Mouse (Mus musculus) gastrocnemius, adult 8-10 months (tissue): ENCODE measurements around the gene Dmrtc1c2. TPM values are rescaled to one million over a fixed set of nuclear protein-coding genes. Genes with fewer than 3 reads are reported as not detected.
"Not testable (repeated sequence)": the region's sequence is repeated elsewhere in the genome, so short reads cannot be mapped to it uniquely, and the experiment has no call there.

Experiments used
- DNase-seq, 2 experiments: peaks; one replicate each; pipeline ENCODE4 v3.0.0; 2022; ENCODE audit warnings: low spot score in 2 of 2
- total RNA-seq, 4 experiments: library from RNA; stranded (reverse); gene quantifications; 2 replicates each; pipeline ENCODE4 v1.2.4; 2022

Dmrtc1c2 gene
- not detected for total RNA-seq

DNA sequence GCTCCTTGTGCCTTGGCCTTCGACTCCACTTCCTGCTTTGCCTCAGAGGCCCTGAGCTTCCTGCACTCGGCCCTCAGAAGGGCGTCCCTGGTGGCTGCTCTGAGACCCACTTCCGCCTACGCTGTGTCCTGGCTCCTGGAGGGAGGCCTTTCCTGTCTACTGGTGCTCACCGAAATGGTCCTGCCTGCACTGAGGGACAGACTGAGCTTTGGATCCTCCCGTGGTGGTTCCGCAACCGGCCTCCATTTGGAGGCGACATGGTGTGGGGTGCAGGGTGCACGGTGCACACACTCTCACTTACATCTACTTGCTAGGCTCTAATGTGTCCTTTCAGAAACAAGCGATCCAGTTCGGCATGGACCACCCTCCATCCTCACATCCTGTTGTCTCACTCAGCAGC is at the start of gene Dmrtc1c2:
Gene Dmrtc1c2 (minus strand): TSS at position 101 of the 400 bp plus-strand sequence.
- not testable (repeated sequence) for DNase-seq

- no peak for DNase-seq
Observed at GRCm38 (mm10) chrX:102867871-102868270, 13.5 kb upstream of the Dmrtc1c2 start, which contains the start of gene 1700031F05Rik. Gene 1700031F05Rik, minus strand, starts transcription at chrX:102867971.

- DNase-seq = no peak
Observed at GRCm38 (mm10) chrX:102812311-102812710, 42.1 kb downstream of the Dmrtc1c2 start.

DNA sequence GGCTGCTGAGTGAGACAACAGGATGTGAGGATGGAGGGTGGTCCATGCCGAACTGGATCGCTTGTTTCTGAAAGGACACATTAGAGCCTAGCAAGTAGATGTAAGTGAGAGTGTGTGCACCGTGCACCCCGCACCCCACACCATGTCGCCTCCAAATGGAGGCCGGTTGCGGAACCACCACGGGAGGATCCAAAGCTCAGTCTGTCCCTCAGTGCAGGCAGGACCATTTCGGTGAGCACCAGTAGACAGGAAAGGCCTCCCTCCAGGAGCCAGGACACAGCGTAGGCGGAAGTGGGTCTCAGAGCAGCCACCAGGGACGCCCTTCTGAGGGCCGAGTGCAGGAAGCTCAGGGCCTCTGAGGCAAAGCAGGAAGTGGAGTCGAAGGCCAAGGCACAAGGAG is 51.8 kb downstream of the Dmrtc1c2 start, which contains the start of gene Dmrtc1c1:
Gene Dmrtc1c1 (plus strand): TSS at position 301 of the 400 bp plus-strand sequence.
- DNase-seq = not testable (repeated sequence)

Other genes starting within 250 kb of the Dmrtc1c2 start
- gene Phka1, start 210.4 kb downstream of the Dmrtc1c2 start, total RNA-seq = 100 to 1,000 TPM; 533 to 733 (median 615) TPM
- gene Gm3880, start 167.6 kb downstream of the Dmrtc1c2 start, total RNA-seq = not detected
- not detected for gene Gm9112, start 147.0 kb downstream of the Dmrtc1c2 start, total RNA-seq
- not detected for gene Dmrtc1b, start 146.8 kb downstream of the Dmrtc1c2 start, total RNA-seq
- gene Dmrtc1c1, start 51.7 kb downstream of the Dmrtc1c2 start, total RNA-seq = not detected
- gene 1700031F05Rik, start 13.4 kb upstream of the Dmrtc1c2 start, total RNA-seq = not detected
- gene Dmrtc1a, start 54.1 kb upstream of the Dmrtc1c2 start, total RNA-seq = not detected
- not detected for gene 1700011M02Rik, start 54.3 kb upstream of the Dmrtc1c2 start, total RNA-seq
- not detected for gene 1700018G05Rik, start 73.8 kb upstream of the Dmrtc1c2 start, total RNA-seq